Mouse (Mus musculus): ENCODE measurements around the gene Wwc1.

Gene Wwc1

GRCm38 (mm10) chr11:35980411-35980917, at the start of gene Wwc1:
Gene Wwc1 (minus strand): TSS chr11:35980527.
- peak in 1 of 2 experiments; percentile 17 for DNase-seq

DNA sequence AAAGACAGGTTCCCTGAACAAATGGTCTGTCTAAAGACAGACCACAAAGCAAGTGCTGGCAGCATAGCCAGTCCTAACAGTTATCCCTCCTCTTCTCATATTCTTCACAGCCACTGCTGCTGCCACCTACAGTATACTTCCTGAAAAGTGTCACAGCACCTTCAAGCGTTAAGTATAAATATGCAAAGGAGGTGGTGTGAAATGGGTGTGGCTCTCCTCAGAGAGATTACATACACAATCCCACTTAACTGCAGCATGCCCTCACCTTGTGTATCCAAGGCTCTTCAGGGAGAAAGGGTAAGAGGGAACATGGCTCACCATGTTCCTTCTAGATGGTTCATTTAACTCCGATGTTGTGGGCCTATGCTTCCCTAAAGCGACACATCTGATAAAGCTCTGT, 39.7 kb upstream of the Wwc1 start:
- DNase-seq, result no peak

- DNase-seq, result no peak
Measured at GRCm38 (mm10) chr11:36013179-36013578, 32.9 kb upstream of the Wwc1 start.

- no peak for DNase-seq
Measured at GRCm38 (mm10) chr11:36009281-36010208, 29.2 kb upstream of the Wwc1 start.

DNA sequence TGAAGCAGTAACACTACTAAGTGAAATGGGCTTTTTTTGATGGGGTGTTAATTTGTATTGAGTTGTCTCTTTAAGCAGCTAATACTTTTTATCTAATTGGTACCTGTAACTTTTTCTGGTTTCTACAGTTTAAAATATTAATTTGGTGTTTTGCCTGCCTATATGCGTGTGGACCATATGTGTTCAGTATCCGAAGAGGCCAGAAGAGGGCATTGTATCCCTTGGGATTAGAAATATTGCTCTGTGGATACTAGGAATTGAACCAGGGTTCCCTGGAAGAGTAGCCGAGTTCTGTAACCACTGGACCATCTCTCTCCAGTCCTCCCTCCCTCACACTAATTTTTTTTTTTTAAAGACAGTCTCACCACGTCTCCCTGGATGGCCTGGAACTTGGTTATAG, 22.6 kb upstream of the Wwc1 start:
- no peak for DNase-seq

GRCm38 (mm10) chr11:36001282-36001970, 21.1 kb upstream of the Wwc1 start:
- DNase-seq, result peak; percentile 45 to 50

DNA sequence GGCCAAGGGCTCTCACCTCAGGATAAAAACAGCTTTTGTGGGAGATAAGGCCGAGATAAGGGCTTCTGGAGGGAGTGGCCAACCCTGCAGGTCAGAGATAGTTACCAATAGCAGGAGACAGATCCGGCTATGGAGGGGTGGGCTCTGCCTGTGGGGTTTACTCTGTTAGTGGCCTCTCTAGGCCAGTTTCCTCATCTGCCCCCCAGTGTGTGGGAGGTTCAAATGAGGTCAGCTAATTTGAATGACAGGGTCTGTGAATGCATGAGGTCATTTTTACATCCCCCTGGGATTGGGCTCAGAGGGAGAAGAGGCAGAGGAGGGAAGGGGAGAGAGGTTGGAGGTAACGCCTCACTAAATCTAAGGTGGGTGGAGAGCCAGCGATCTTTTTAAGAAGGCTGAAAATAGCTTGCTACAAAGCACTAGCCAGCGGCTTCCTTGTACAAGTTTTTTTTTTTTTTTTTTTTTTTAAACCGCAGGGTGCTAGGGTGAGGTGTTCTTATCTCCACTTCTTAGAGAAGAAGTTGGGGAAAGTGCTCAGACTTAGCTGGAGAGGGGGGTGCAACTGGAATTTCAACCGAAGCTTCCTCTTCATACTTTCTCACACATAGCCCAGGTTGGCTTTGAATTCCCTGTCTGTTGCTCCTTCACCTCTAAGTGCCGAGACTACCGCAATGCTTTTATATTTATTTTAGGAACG, 20.4 kb upstream of the Wwc1 start:
- DNase-seq, result no peak

DNA sequence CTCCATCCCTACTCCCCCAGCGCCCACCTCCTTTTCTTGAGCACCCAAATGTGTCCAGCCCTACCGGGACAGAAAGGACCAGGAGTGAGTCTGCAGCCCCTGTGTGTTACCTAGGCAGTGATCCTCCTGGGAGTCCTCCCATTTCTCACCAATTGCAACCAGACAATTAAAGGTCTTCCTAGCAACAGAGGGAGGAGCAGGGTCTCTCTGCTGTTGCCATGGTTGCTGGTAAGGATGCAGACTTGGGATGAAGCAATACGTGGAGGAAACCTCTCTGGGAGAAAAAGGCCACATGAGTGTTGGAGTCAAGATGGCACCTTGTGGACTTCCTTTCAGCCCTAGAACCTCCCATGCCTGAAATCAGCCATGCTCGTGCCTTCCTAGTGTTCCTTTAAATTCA, 19.7 kb upstream of the Wwc1 start:
- no peak for DNase-seq

DNA sequence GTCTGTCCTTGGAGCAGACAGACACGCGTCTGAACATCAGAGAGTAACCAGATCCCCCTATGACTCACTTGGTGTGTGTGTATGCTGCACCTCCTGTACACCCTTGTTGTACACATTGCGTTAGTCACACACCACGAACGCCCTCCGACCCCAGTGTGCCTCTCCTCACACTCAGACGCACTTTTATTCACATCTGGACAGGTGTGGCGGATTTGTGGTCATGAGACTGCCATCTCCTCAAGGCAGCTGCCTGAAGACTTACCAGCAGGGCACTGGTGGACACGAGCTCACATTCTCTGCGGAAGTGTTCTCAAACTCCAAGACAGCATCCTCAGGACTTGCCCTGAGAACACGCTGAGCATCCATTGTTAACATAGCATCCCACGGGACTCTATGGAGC, 17.7 kb upstream of the Wwc1 start:
- DNase-seq, result no peak

GRCm38 (mm10) chr11:35995310-35995709, 15.0 kb upstream of the Wwc1 start:
- DNase-seq, result no peak

- DNase-seq, result no peak
Measured at GRCm38 (mm10) chr11:35991846-35992245, 11.5 kb upstream of the Wwc1 start.

DNA sequence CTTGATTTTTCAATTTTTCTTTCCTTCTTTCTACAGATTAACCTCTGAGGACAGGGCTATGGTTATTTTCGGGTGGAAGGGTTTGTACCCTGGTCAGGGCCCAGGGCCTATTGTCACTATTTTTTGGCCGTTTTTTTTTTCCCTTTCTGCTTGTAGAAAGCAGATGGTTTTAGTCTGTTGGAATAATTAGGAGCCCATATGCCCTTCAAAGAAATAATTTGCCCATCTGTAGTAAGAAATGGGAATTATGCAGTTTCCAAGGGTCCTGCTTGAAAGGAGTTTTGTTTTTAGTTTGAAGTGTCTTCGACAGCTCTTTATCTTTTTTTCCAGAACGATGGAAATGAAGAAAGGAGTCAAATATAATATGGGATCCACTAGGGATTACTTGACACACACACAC, 9.6 kb upstream of the Wwc1 start:
- no peak for DNase-seq

- peak; percentile 7 to 14 for DNase-seq
Measured at GRCm38 (mm10) chr11:35985841-35986393, 5.6 kb upstream of the Wwc1 start.

DNA sequence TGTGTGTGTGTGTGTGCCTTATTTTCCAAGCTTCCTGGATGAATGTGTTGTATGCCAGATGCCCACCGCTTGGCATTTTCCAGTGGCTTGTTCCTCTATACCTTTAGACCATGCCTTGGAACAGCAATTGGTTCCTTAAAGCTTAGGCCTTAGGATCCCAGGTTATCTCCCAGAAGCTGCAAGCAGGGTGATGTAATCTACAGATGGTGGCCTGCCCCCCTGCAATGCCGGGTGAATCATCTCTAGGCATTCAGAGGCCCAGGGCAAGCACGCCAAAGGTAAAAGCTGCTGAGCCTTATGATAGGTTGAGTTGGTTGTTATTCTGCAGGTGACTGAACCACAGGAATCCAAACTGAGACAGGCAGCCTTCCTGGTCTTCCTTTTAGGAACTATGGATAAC, 2.4 kb upstream of the Wwc1 start:
- no peak for DNase-seq

GRCm38 (mm10) chr11:35979733-35980410, 455 bp downstream of the Wwc1 start:
- DNase-seq, result no peak

DNA sequence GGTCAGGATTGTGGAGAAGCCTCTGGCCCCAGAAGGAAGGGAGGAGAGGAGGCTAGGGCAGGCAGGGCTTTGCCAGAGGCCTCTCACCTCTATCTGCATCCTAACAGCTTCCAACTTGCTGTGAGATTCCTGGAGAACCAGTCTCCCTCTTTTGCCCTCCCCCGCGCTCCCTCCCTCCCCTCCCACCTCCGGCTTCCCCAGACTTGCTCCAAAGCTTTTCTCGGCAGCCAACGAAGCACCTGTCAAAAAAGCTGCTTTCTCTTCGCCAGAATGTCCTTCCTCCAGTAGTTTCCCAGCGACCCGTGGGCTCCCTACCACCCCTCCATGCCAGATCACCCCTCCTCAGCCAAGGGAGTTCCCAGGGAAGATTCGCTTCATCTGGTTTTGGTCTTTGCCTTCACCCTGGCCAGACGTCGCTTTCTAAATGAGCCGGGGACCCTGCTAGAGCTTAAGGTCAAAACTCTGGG, 1.0 kb downstream of the Wwc1 start:
- DNase-seq, result no peak

DNA sequence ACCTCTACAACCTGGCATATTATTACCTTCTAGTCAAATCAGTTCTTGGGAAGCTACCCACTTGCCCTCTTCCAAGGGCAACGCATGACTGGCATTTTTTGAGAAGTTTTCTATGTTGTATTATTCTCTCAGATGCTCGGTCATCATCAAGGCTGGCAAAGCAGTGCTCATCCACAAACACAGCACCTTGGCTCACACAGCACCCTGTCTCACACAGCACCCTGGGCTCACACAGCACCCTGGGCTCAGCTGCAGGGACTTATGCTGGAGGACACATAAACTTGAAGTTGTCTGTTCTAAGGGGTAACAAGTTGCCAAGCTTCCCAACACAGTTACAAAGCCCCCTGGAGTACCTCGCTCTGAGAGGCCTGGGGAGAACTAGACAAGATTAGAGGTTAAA, 2.5 kb downstream of the Wwc1 start:
- DNase-seq, result no peak

GRCm38 (mm10) chr11:35977096-35977495, 3.2 kb downstream of the Wwc1 start:
- no peak for DNase-seq

- DNase-seq, result no peak
Measured at GRCm38 (mm10) chr11:35976482-35976881, 3.8 kb downstream of the Wwc1 start.

GRCm38 (mm10) chr11:35974632-35975450, 5.5 kb downstream of the Wwc1 start:
- no peak for DNase-seq

- no peak for DNase-seq
Measured at GRCm38 (mm10) chr11:35973135-35973534, 7.2 kb downstream of the Wwc1 start.
